Mouse (Mus musculus) G1E (cell line): Measurements from ENCODE around the gene Ninj1. TPM values are rescaled to one million over a fixed set of nuclear protein-coding genes. Genes with fewer than 3 reads are reported as not detected.

Experiments
- ATAC-seq: 2 replicates; pipeline ENCODE4 v1.8.0; 2016; ENCODE audit warnings: mild to moderate bottlenecking; ENCODE audit not compliant: insufficient number of reproducible peaks, poor library complexity, low FRiP score, severe bottlenecking; ENCODE audit errors: extremely low read depth
- DNase-seq: peaks from one replicate; pipeline ENCODE4 v3.0.0; 2012; ENCODE audit warnings: low spot score
- H3K27me3 ChIP-seq: 2 replicates; pipeline ENCODE4 v1.6.1; 2012; ENCODE audit warnings: mild to moderate bottlenecking, low read length, inconsistent platforms; ENCODE audit not compliant: insufficient read depth
- H3K36me3 ChIP-seq: replicated peaks from 2 replicates; pipeline ENCODE3; 2012; ENCODE audit warnings: mild to moderate bottlenecking, inconsistent platforms
- H3K4me1 ChIP-seq: 2 replicates; pipeline ENCODE4 v1.6.1; 2012; ENCODE audit warnings: low read depth, low read length, inconsistent platforms, mixed read lengths; ENCODE audit not compliant: insufficient read depth
- H3K4me3 ChIP-seq: 2 replicates; pipeline ENCODE4 v1.5.1; 2012; ENCODE audit warnings: low read depth, mild to moderate bottlenecking, inconsistent platforms, low read length, moderate library complexity, mixed read lengths
- H3K9me3 ChIP-seq: replicated peaks from 2 replicates; pipeline ENCODE4 v1.6.1; 2012; ENCODE audit warnings: inconsistent platforms
- CTCF ChIP-seq: IDR thresholded peaks from 2 replicates; pipeline ENCODE4 v1.5.1; 2012; ENCODE audit warnings: low read depth, low read length, inconsistent platforms, mixed read lengths
- GATA1 ChIP-seq: IDR thresholded peaks from 2 replicates; pipeline ENCODE4 v1.6.1; 2012; ENCODE audit warnings: borderline replicate concordance, low read length, inconsistent platforms, mixed read lengths
- GATA2 ChIP-seq: IDR thresholded peaks from 2 replicates; pipeline ENCODE4 v1.6.1; 2012; ENCODE audit warnings: low read depth, low read length, inconsistent platforms, borderline replicate concordance
- POLR2AphosphoS5 ChIP-seq: IDR thresholded peaks from 2 replicates; pipeline ENCODE4 v1.6.1; 2012; ENCODE audit warnings: low read depth, low read length, inconsistent platforms; ENCODE audit not compliant: insufficient replicate concordance
- TAL1 ChIP-seq: conservative IDR thresholded peaks from 2 replicates; pipeline ENCODE4 v1.6.1; 2012; ENCODE audit warnings: low read depth, low read length, inconsistent platforms, mixed read lengths
- polyA plus RNA-seq: library from polyadenylated mRNA; stranded (reverse); fragments of >175 nt; gene quantifications from 2 replicates; pipeline ENCODE4 v1.2.3, GENCODE M21; 2012
- total RNA-seq, 2 experiments: library from RNA; stranded (forward) in 1 of 2; stranded (reverse) in 1 of 2; fragments of 200-1000 nt in 1 of 2; fragments of >200 nt in 1 of 2; fragmentation: Nextera tagmentation in 1 of 2; gene quantifications; 2 replicates each; pipeline ENCODE4 v1.2.3; 2014 to 2017

Gene Ninj1
- total and polyA plus RNA-seq, 3 experiments, result 10.1 to 61.7 (median 13.2) TPM

DNA sequence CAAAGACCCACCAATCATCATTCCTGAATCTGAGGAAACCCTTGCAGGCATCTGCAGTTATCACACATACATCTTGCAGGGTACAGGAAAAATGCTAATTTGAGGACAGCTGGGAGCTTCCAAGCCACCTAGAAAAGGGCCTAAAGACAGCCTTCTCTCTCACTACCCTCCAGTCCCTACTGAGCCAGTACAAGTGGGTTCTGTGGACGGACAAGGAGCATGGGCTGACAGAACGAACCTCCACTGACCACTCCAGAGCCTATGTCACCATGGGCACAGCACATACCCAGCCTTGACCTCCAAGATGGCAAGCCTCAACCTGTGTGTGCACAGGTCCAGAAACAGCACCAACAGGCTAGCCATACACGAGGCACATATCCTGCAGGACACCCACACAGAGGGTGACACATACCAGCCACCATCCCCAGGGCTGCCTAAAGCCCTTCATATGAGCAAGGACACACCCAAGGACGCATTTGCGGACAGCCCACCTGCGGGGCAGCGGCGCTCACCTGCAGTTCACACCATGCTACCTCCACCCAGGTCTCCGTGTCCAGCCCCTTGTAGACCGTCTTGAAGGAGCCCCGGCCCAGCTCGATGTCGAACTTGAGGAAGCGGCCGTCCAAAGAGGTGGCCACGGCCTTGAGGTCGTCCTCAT is 41.1 kb upstream of the Ninj1 start:
- TF ChIP-seq POLR2AphosphoS5, result no peak
- TF ChIP-seq GATA1, result no peak
- TF ChIP-seq TAL1, result no peak
- Histone ChIP-seq H3K4me1 (no peaks in the 10 kb centered on the region), H3K27me3 (peaks cover 4% of the 10 kb centered on the region; the same call in 1 of the 2 replicates), H3K36me3 (no peaks in the 10 kb centered on the region), H3K4me3 (no peak overlapping the region; the same call in 1 of the 2 replicates), H3K9me3 (peaks cover 19% of the 10 kb centered on the region)
- DNase-seq, result no peak
- ATAC-seq, result no peak

- no peak overlapping the region for H3K4me3 ChIP-seq
- no peaks in the 10 kb centered on the region for H3K36me3 ChIP-seq
- peaks cover 19% of the 10 kb centered on the region for H3K9me3 ChIP-seq
- ATAC-seq, result no peak
- TF ChIP-seq POLR2AphosphoS5 (no peak), CTCF (no peak), GATA2 (no peak), TAL1 (no peak), GATA1 (no peak)
- peaks cover 4% of the 10 kb centered on the region; the same call in 1 of the 2 replicates for H3K27me3 ChIP-seq
- H3K4me1 ChIP-seq, result no peaks in the 10 kb centered on the region
- DNase-seq, result no peak
Measured at GRCm38 (mm10) chr13:49146698-49147006, 40.6 kb upstream of the Ninj1 start.

GRCm38 (mm10) chr13:49147007-49147857 is 40.1 kb upstream of the Ninj1 start:
- peaks cover 4% of the 10 kb centered on the region; the same call in 1 of the 2 replicates for H3K27me3 ChIP-seq
- H3K4me1 ChIP-seq, result no peaks in the 10 kb centered on the region
- ATAC-seq, result no peak
- peak; percentile 21 for DNase-seq
- no peak overlapping the region; the same call in 1 of the 2 replicates for H3K4me3 ChIP-seq
- H3K9me3 ChIP-seq, result peaks cover 19% of the 10 kb centered on the region
- no peaks in the 10 kb centered on the region for H3K36me3 ChIP-seq
- TF ChIP-seq GATA2, result no peak
- no peak for TF ChIP-seq CTCF
- no peak for TF ChIP-seq TAL1
- no peak for TF ChIP-seq POLR2AphosphoS5
- TF ChIP-seq GATA1, result no peak

GRCm38 (mm10) chr13:49147858-49148226 is 39.4 kb upstream of the Ninj1 start, which contains the start of gene Wnk2:
Wnk2 (minus strand) TSS chr13:49148014.
- H3K4me1 ChIP-seq, result no peaks in the 10 kb centered on the region
- TF ChIP-seq GATA1 (no peak), TAL1 (no peak), CTCF (no peak)
- ATAC-seq (no peak), DNase-seq (no peak)
- H3K4me3 ChIP-seq, result no peak within 1 kb of the TSS; the same call in 1 of the 2 replicates
- H3K27me3 ChIP-seq, result peaks cover 4% of the 10 kb centered on the region; the same call in 1 of the 2 replicates
- H3K36me3 ChIP-seq, result no peaks in the 10 kb centered on the region
- peaks cover 19% of the 10 kb centered on the region for H3K9me3 ChIP-seq

- Histone ChIP-seq H3K36me3 (no peaks in the 10 kb centered on the region), H3K27me3 (peaks cover 4% of the 10 kb centered on the region; the same call in 1 of the 2 replicates), H3K4me1 (no peaks in the 10 kb centered on the region), H3K9me3 (peaks cover 19% of the 10 kb centered on the region), H3K4me3 (no peak overlapping the region)
- no peak for DNase-seq
- ATAC-seq, result no peak
- TF ChIP-seq CTCF (no peak), GATA1 (no peak), TAL1 (no peak), GATA2 (no peak), POLR2AphosphoS5 (no peak)
Measured at GRCm38 (mm10) chr13:49148687-49149086, 38.6 kb upstream of the Ninj1 start.

GRCm38 (mm10) chr13:49154028-49154427 is 33.3 kb upstream of the Ninj1 start:
- Histone ChIP-seq H3K27me3 (no peaks in the 10 kb centered on the region; the same call in 1 of the 2 replicates), H3K4me3 (no peak overlapping the region), H3K36me3 (no peaks in the 10 kb centered on the region), H3K4me1 (no peaks in the 10 kb centered on the region), H3K9me3 (no peaks in the 10 kb centered on the region; the same call in 1 of the 2 replicates)
- TF ChIP-seq CTCF (no peak), TAL1 (no peak), GATA1 (no peak), POLR2AphosphoS5 (no peak), GATA2 (no peak)
- DNase-seq (no peak), ATAC-seq (no peak)
